Mouse (Mus musculus): Measurements from ENCODE around the gene Fam189a1.
A peak's percentile ranks its signal among the peaks of the same experiment; 100 is the strongest.

The Fam189a1 gene

DNA sequence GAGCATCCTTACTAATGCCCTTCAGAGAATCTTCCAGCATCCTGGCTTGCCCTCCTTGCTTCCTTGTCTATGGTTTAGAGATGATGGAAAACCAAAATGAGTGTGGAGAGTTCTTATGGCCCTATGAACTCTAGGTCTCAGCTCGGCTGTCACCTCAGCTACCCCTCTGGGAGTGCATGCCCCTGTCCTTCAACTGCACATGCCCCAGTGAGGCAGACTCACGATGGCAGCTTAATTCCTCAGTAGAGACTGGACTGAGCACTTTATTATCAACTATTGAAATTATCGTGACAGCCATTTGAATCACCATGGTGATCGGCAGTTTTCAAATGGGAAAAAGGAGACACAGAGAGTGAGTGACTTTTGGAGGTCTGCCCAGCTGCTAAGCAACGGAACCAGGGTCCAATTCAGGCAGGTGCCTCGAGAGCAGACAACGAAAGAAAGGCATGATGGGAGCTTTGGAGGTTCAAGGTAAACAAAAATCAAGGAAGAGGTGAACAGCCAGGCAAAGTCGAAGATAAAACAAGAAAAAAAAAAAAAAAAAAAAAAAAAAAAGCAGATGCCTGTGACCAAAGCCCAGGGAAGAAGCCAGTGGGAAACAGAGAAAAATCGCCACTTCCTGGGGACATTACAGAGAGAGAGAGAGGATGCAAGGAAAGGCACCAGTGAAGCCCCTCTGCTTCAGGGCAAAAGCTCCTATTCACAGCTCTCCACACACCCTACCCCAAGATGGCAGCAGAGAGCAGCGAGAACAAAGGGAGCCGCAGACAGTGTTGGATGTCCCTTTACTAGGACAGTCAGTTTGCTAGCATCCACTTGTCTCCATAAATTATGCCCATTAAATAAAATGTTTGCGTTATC is 206.2 kb downstream of the Fam189a1 start:
- DNase-seq (ENCODE audit: low spot score), result peak; percentile 43

DNA sequence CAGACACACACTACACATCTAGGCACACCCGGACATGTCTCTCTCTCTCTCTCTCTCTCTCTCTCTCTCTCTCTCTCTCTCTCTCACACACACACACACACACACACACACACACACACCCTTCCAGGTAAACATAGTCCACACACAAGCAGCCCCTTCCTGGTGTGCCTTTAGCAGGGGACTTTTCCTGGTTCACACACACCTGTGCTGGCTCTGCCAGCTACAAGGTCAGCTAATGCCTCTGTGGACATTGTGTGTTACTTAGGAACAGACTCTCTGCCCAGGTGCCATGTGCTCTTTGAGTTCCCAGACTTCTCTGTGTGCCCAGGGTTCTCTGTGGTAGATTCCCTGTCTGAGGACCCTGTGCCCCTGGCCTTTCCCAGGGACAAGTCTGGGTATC is 206.9 kb downstream of the Fam189a1 start:
- no peak for DNase-seq (ENCODE audit: low spot score)

DNA sequence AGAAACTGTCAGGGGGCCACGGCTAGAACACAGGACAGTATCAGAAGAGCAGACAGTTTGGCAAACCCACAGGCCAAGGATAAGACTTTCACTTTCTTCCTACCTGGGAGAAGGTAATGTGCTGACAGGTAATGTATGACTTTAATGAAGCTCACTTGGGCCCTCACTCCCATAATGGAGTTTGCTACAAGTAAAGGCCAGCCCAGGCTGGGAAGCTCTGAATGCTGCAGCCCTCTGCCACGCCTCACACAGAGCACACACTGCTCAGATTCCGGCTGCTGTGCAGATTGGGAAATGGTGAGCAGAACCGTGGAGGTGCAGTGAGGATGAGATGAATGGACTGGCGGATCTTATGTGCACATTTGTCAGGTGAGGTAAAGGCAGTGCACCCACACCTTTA is 211.7 kb downstream of the Fam189a1 start:
- DNase-seq (ENCODE audit: low spot score), result no peak

DNA sequence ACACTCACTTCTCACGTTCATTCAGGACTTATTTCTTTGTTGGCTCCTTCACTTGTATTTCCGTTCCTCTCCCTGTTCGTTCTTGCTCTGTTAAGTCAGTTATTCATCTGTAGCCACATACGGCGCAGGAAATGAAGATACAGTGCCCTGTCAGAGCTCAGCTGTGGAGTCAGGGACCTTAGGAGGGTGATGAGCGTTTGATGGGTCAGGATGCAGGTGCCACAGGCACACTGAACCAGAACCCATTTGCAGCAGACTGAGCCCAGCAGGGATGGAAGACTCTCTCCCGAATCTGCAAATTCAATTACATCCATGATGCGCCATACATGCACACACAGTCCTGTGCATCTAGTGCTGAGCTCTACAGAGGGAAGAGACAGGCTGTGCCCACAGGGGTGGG is 212.2 kb downstream of the Fam189a1 start:
- DNase-seq (ENCODE audit: low spot score), result no peak

GRCm38 (mm10) chr7:64936927-64937326 is 219.4 kb downstream of the Fam189a1 start:
- no peak for DNase-seq (ENCODE audit: low spot score)

DNA sequence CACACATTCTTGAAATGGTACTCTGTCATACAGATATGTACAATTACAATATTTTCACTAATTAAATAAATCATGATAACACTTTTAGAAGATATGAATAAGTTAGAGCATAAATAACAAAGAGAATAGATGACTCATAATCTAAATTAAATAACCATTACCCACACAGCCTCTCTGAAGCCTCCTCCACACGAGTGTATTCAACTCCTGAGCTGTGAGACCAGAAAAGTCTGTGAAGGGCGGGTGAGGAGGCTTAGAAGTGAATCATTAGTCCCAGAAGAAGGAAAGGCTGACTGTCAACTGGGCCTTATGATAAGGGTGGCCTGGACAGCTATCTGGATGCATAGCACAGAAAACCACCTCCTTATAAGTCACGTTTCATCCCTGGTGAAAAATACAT is 222.3 kb downstream of the Fam189a1 start:
- DNase-seq (ENCODE audit: low spot score), result no peak

- no peak for DNase-seq (ENCODE audit: low spot score)
Observed at GRCm38 (mm10) chr7:64930980-64931379, 225.4 kb downstream of the Fam189a1 start.

- no peak for DNase-seq (ENCODE audit: low spot score)
Observed at GRCm38 (mm10) chr7:64923918-64924317, 232.5 kb downstream of the Fam189a1 start.

- no peak for DNase-seq (ENCODE audit: low spot score)
Observed at GRCm38 (mm10) chr7:64921189-64921588, 235.2 kb downstream of the Fam189a1 start.

DNA sequence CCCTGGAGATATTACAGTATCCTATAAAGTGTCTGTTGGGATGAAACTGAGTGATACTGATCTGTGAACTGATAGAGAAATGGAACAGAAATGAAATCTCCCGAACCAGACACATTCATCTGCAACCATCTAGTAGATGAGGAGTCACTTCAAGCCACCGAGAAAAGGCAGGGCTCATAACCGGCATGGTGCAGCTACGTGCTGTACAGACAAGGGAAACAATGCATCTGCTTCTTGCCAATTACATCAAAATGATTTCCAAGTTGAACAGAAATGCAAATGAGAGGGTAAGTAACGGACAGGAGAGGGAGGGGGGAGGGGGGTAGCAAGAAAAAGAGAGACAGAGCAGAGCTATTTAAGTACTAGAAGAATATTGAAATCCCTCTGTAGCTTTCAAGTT is 235.6 kb downstream of the Fam189a1 start:
- DNase-seq (ENCODE audit: low spot score), result no peak

GRCm38 (mm10) chr7:64916654-64917053 is 239.7 kb downstream of the Fam189a1 start:
- DNase-seq (ENCODE audit: low spot score), result no peak

DNA sequence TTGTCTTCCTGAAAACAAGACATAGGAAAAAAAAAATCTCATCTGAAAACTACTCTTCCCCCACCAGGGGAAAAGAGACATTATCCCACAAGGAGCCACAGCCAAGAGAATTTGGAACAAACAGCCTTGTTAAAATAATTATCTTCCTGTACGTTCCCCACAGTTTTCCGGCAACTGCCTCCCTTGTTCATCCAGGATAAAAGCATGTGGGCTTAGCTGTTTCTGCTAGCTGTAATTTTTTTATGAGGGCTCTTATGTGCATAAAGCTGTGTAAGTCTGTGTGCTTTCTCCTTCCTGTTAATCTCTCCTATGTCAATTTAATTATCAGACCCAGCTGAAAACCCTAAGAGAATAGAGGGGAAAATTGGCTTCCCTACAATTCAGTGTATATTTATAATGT is 241.2 kb downstream of the Fam189a1 start:
- no peak for DNase-seq (ENCODE audit: low spot score)

GRCm38 (mm10) chr7:64911945-64912344 is 244.4 kb downstream of the Fam189a1 start:
- DNase-seq (ENCODE audit: low spot score), result no peak

DNA sequence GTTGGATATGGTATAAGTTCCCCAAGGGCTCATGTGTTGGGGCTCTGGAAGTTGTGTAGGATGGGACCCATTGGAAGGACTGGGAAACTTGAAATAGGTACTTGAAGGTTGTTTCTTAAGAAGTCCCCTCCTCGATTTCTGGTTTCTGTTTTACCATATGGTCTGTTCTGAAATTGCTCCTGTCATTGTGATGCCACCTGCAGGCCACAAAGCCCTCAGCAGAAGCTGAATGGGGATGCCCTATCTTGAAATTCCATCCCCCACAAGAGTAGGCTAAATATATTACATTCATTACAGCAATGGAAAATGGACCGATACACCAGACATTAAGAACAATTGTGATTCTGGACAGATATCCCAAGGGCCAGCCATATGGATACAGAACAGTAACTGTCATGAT is 246.2 kb downstream of the Fam189a1 start:
- DNase-seq (ENCODE audit: low spot score), result no peak

GRCm38 (mm10) chr7:64906955-64907354 is 249.4 kb downstream of the Fam189a1 start:
- no peak for DNase-seq (ENCODE audit: low spot score)

DNA sequence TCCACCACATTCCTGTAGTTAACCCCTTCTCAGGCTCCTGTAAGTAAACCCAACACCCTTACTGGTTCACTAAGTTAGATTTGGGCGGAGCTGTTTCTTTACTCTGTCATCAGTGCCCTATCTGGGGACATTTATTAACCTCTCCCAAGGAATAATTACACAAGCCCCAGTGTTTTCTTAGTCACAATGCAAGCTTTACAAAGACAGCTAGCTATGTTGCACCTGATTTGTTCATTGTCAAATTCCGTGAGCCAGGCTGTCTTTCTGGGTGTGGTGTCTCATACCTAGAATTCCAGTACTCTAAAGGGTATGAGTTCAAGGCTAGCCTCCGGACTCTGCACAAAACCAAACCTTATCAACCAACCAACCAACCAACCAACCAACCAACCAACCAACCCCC is 250.9 kb downstream of the Fam189a1 start:
- no peak for DNase-seq (ENCODE audit: low spot score)

DNA sequence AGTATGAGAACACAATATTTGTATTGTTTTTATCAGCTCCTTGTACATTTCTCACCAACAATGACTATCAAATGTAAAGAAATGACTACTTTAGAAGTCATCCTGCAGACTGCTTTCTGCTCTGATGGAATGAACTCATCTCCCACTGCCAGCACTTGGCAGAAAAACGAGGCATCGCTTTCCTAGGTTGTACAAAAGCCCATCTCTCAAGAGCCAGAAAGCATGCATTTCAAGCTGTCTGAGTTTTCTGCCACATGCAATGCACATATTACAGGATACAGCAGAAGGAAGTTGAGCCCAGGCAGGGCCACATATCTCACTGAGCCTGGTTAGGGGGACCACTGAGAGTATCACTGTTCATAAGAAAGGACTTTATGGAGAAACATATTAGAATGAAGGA is 256.1 kb downstream of the Fam189a1 start:
- no peak for DNase-seq (ENCODE audit: low spot score)

- no peak for DNase-seq (ENCODE audit: low spot score)
Observed at GRCm38 (mm10) chr7:64896587-64896986, 259.8 kb downstream of the Fam189a1 start.

- no peak for DNase-seq (ENCODE audit: low spot score)
Observed at GRCm38 (mm10) chr7:64895685-64896101, 260.7 kb downstream of the Fam189a1 start.

DNA sequence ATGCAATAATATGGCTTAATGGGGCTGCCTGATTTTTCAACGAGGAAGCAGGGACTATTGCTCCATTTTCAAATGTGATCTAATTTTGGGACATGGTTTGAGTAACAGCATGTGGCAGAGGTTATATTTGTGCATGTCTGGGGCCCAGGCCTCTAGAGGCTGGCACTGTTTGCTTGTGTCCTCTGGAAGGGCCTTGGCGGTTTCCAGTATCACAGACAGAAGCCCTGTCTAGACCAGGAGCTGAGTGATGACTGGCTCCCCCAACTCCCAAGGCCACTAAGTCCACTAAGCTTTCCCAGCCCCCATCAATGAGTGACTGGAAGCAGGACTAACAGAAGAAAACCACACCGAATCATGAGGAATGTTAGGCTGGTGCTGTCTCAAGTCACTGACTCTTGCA is 265.2 kb downstream of the Fam189a1 start:
- no peak for DNase-seq (ENCODE audit: low spot score)

- DNase-seq (ENCODE audit: low spot score), result no peak
Observed at GRCm38 (mm10) chr7:64889919-64890318, 266.5 kb downstream of the Fam189a1 start.

DNA sequence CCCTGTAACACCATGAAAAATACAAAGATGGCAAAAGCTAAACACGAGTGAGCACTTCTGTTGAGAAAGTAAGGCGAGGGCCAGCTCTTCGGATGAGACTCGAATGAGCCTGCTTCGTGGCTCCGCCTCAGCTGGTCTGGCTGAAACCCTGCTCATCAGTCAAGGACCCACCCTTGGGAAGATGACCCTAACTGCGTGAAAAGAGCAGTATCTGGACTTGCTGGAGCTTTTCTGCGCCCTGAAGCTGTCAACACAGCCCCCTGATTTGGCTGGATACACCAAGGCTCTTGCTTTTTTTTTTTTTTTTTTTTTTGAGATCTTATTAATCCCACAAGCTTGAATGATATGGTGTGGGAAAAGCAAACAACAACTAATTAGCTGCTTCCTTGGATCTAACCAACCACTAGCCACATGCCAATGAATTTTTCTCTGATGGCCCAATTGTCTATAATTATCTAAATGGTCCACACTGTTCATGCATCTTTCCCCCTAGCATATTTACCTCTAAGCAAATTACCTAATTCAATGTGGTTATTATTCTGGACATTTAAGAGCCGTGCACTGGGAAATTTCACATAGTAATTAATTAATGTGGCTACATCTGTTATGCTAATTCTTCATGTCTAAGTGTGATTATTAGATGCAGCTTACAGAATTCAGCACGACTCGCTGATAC is 272.0 kb downstream of the Fam189a1 start:
- DNase-seq (ENCODE audit: low spot score), result no peak

DNA sequence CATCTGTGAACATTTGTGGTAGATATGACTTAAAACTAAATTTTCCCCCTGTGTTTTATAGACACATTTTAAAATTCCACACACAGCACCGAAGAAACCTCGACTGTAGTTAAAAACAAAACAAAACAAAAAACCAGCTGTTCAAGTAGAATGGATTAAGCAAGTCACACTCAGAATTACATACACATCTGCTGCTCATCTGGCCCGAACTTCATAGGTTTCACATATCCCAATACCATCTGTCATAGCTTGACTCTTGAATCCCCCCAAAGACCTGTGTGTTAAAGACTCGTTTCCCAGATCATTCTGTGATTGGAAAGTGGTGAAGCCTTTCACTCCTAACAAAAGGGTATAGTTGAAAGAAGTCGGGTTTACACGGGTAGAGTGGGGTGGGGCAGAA is 274.1 kb downstream of the Fam189a1 start:
- no peak for DNase-seq (ENCODE audit: low spot score)

DNA sequence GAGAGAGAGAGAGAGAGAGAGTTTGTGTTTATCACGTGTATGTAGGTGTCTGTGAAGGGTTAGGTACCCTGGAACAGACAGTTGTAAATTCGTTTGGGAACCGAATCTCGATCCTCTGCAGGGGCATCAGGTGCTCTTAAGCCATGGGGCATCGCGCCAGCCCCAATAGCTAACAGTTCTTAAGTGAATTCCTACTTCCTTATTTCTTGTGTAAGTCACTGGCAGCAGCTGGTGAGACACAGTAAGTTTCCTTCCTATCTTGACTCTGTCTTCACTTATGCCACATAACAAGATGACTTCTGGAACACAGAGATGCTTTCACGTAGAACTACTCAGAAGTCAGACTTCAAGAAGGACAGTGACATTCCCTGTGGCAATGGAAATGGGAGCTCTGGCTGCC is 275.0 kb downstream of the Fam189a1 start:
- DNase-seq (ENCODE audit: low spot score), result no peak
